Mouse (Mus musculus): ENCODE results near the gene Olfr452. TPM values are rescaled to one million over a fixed set of nuclear protein-coding genes. Genes with fewer than 3 reads are reported as not detected.

Olfr452 gene
- not detected for total RNA-seq (2022)

GRCm38 (mm10) chr6:42784793-42785192 lies at the start of gene Olfr452:
Olfr452 (plus strand) TSS chr6:42785093.
- DNase-seq (ENCODE audit: low spot score in 2 of 2) = no peak

DNA sequence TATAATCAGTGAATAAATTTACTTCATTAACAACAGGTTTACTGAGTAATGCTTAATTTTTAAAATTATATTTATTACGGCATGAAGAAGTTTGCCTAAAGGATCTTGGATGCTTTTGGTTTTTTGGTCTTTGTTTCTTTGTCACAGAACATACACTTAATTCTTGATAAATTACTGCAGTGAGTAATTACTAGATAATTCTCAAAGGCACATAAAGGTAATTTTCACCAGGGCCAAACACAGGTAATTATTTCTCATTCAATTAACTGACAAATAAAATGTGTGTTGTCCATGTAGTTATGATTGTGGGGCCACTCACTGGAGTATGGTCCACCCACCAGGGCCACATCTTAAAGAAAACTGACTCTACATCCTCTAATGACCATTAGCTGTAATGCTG lies 45.8 kb upstream of the Olfr452 start, which contains the start of gene Olfr453:
Gene Olfr453 (plus strand): TSS at position 301 of the 400 bp plus-strand sequence.
- DNase-seq (ENCODE audit: low spot score in 2 of 2) = no peak

GRCm38 (mm10) chr6:42742303-42742702 lies 42.6 kb upstream of the Olfr452 start:
- no peak for DNase-seq (ENCODE audit: low spot score in 2 of 2)

DNA sequence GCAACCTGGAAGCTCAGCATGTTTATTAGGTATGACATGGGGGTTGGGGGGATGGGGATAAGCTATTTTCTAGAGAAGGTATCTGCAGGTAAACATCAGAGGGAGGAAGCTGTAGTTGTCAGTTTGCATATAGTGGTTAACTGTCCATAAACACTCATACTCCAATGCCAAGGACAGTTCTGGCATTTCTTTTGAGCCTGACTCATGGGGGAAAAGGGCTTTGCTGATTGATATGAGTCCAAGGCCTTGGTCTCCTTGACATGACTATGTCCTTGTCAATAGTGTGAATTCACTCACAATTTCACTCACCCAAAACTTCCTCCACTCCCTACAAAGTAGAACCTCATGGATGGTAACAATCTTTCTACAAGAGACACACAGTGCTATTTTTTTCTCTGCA lies 37.0 kb upstream of the Olfr452 start:
- no peak for DNase-seq (ENCODE audit: low spot score in 2 of 2)

- no peak for DNase-seq (ENCODE audit: low spot score in 2 of 2)
These were observed 28.8 kb upstream of the Olfr452 start, which contains the start of gene Olfr38 for GRCm38 (mm10) chr6:42756104-42756503. Olfr38 (plus strand) TSS chr6:42756404.

GRCm38 (mm10) chr6:42777066-42777465 lies 7.8 kb upstream of the Olfr452 start:
- DNase-seq (ENCODE audit: low spot score in 2 of 2) = no peak

GRCm38 (mm10) chr6:42790247-42790948 lies 5.5 kb downstream of the Olfr452 start:
- no peak for DNase-seq (ENCODE audit: low spot score in 2 of 2)

GRCm38 (mm10) chr6:42790949-42791556 lies 6.2 kb downstream of the Olfr452 start:
- DNase-seq (ENCODE audit: low spot score in 2 of 2) = no peak

DNA sequence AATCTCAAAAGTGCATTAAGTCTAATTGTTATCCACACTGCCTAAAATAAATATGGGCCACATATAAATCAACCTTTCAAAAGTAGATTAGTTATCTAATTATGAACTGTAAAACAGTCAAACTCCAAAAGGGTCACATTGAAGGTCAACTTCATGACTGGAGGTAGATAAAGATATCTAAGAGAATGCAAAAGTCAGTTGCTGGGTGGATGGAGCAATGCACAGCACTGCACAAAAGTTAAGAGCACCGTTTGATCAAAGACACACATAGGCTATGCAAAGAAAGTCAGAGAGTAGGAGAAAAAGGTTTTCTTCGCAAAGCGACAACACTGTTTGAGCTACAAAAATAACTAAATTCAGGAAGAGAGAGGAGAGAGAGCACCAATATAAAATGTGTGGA lies 10.1 kb downstream of the Olfr452 start:
- DNase-seq (ENCODE audit: low spot score in 2 of 2) = no peak

DNA sequence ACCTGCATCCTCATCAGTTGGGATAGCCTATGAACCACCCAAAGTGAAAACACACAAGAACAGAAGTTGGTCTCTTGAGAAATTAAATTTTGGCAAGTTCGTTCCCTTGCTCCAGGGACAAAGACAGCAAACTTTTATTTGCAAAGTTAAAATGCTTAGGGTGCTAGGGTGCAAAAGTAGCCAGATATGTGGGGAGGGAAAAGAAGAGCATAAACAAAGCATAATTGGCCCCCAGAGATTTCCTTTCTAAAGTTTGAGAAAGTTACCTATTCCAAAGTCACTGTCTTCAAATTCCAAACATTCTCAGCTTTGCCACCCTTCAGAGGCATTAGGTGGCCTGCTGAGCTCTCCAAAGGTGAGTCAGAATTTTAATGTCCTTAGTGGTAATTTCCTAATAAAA lies 26.7 kb downstream of the Olfr452 start, which contains the start of gene Olfr450:
Gene Olfr450 (plus strand): TSS at position 301 of the 400 bp plus-strand sequence.
- no peak for DNase-seq (ENCODE audit: low spot score in 2 of 2)

DNA sequence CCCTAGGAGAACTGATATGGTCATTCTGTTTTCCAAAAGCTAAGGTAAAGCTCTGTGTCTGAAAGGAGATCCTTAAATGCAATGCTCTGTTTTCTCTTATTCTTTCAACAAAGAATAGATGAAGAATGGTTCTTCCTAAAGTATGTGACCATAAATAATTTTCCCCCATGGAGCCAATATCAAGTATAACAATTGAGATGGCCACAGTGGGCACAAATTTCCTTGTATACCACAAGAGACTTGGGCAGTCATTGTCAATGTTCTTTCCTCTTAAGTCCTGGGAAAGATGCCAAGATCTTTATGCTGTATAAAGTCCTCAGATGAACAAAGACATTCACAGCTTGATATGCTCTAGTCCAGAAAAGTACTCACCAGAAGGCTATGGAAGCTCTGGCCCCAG lies 49.2 kb downstream of the Olfr452 start, which contains the start of gene Olfr449:
Gene Olfr449 (plus strand): TSS at position 301 of the 400 bp plus-strand sequence.
- DNase-seq (ENCODE audit: low spot score in 2 of 2) = no peak

Other genes with a start within 250 kb of the Olfr452 start
- not detected for gene Olfr455, start 237.5 kb upstream of the Olfr452 start, total RNA-seq (2022)
- not detected for gene Tcaf3, start 187.4 kb upstream of the Olfr452 start, total RNA-seq (2022)
- 1 to 10 TPM in 1 of 4 experiments, under 1 TPM in 3; 0.74 to 1.1 (median 0.89) TPM for gene Tcaf2, start 139.8 kb upstream of the Olfr452 start, total RNA-seq (2022)
- 100 to 1,000 TPM; 192 to 236 (median 213) TPM for gene Tcaf1, start 75.0 kb upstream of the Olfr452 start, total RNA-seq (2022)
- not detected for gene Olfr453, start 45.7 kb upstream of the Olfr452 start, total RNA-seq (2022)
- gene Olfr38, start 28.7 kb upstream of the Olfr452 start, total RNA-seq (2022) = not detected
- gene Olfr450, start 26.8 kb downstream of the Olfr452 start, total RNA-seq (2022) = not detected
- gene Olfr449, start 49.3 kb downstream of the Olfr452 start, total RNA-seq (2022) = not detected
- not detected for gene Olfr448, start 105.3 kb downstream of the Olfr452 start, total RNA-seq (2022)
- not detected for gene Olfr447, start 123.8 kb downstream of the Olfr452 start, total RNA-seq (2022)
- under 1 TPM in 1 of 4 experiments, not detected in 3; 0.43 TPM for gene Olfr446, start 136.3 kb downstream of the Olfr452 start, total RNA-seq (2022)
- not detected for gene Olfr444, start 164.0 kb downstream of the Olfr452 start, total RNA-seq (2022)

Data from layer of hippocampus, adult 8-10 months (tissue).